Mouse (Mus musculus) stomach, embryonic 16.5 days (tissue): Measurements from ENCODE around the gene Brd3os. TPM values are rescaled to one million over a fixed set of nuclear protein-coding genes. Genes with fewer than 3 reads are reported as not detected.

Source experiments
- ATAC-seq: fragments of 200-750 bp; cut with Nextera tagmentation; 2 replicates; pipeline ENCODE4 v1.8.0; 2017; ENCODE audit warnings: moderate number of reproducible peaks, moderate TSS enrichment; ENCODE audit not compliant: insufficient read depth, low FRiP score
- H3K27ac ChIP-seq: fragments of 300-500 bp; sonication (generic); 2 replicates; pipeline ENCODE4 v1.5.1; 2014; ENCODE audit warnings: low read length
- H3K27me3 ChIP-seq: fragments of 300-500 bp; sonication (generic); 2 replicates; pipeline ENCODE4 v1.6.1; 2014; ENCODE audit warnings: low read length, control low read depth, mixed read lengths; ENCODE audit not compliant: control insufficient read depth, insufficient read depth
- H3K36me3 ChIP-seq: fragments of 300-500 bp; sonication (generic); 2 replicates; pipeline ENCODE4 v1.6.1; 2014; ENCODE audit warnings: low read length; ENCODE audit not compliant: control insufficient read depth, insufficient read depth
- H3K4me1 ChIP-seq: fragments of 300-500 bp; sonication (generic); 2 replicates; pipeline ENCODE4 v1.6.1; 2014; ENCODE audit warnings: low read length, control low read depth, mixed read lengths; ENCODE audit not compliant: control insufficient read depth, insufficient read depth
- H3K4me2 ChIP-seq: fragments of 300-500 bp; sonication (generic); 2 replicates; pipeline ENCODE4 v1.6.1; 2014; ENCODE audit warnings: low read depth, low read length, mixed read lengths
- H3K4me3 ChIP-seq: fragments of 300-500 bp; sonication (generic); replicated peaks from 2 replicates; pipeline ENCODE4 v1.5.1; 2014; ENCODE audit warnings: mild to moderate bottlenecking, low read length
- H3K9ac ChIP-seq: fragments of 300-500 bp; sonication (generic); 2 replicates; pipeline ENCODE4 v1.6.1; 2014; ENCODE audit warnings: low read length
- H3K9me3 ChIP-seq: fragments of 300-500 bp; sonication (generic); replicated peaks from 2 replicates; pipeline ENCODE4 v1.6.1; 2016; ENCODE audit warnings: low read length, control low read depth; ENCODE audit not compliant: control insufficient read depth
- WGBS: fragments of 180-500 bp; shearing (Covaris S2); extraction: QIAGEN DNeasy Blood & Tissue Kit; methylation state at CpG from one replicate; pipeline ENCODE4 v1.1.7; 2014; 5-methylcytosine and 5-hydroxymethylcytosine counted together
- microRNA-seq: library from miRNA; unstranded; fragments of <30 nt; microRNA quantifications from one replicate; pipeline ENCODE4, GENCODE M21; 2016
- polyA plus RNA-seq: library from polyadenylated mRNA; unstranded; fragments of >200 nt; fragmentation: Nextera tagmentation; extraction: Ambion mirVana; gene quantifications from 2 replicates; pipeline ENCODE4 v1.2.1, GENCODE M21; 2015

The Brd3os gene
- polyA plus RNA-seq, 1 experiment from 2014 or later, result 7.7 TPM

DNA sequence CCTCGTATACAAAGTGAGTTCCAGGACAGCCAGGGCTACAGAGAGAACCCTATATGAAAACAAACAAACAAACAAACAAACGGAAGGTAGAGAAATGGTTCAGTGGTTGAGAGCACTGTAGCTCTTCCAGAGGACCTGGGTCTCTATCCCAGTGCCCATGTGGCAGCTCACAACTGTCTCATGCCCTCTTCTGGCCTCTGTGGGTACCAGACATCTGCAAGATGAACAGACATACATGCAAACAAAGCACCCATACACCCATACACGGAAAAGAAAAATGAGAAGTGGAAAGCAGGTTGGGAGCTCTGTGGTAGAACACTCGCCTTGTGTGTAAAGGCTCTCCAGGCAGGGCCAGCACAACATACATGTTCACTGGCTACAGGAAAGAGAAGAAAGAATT lies 38.2 kb downstream of the Brd3os start:
- Histone ChIP-seq H3K4me2 (no peak overlapping the region), H3K4me1 (peaks cover 7% of the 10 kb centered on the region; the same call in 1 of the 2 replicates), H3K27me3 (no peaks in the 10 kb centered on the region), H3K27ac (no peak overlapping the region), H3K4me3 (no peak overlapping the region), H3K9ac (no peak overlapping the region), H3K9me3 (no peaks in the 10 kb centered on the region), H3K36me3 (no peaks in the 10 kb centered on the region)
- WGBS, result 71% methylated on average over 4 of the region's 4 CpGs
- no peak for ATAC-seq

DNA sequence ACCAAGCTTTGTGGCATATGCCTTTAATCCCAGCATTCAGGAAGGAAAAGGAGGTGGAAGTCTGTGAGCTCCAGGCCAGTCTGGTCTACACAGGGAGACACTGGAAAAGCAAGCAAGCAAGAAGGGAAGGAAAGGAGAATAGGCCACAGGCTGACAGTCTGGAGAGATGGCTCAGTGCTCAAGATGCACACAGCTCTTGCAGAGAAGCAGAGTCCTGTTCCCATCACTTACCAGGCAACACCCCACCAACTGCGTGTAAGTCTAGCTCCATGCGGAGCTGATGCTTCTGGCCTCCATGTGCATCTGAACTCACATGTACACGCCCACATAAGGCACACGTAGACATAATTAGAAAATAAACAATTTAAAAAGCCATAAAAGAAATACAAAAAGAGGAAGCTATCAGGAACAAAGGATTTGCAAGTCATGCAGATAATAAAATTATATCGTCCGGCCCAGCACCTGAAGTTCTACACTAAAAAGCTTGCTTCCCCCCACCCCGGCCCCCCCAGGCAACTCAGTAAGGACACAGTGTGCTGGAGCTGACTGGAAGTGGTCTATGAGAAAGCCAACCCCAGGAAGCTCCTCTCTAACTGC lies 40.2 kb downstream of the Brd3os start:
- Histone ChIP-seq H3K9ac (no peak overlapping the region), H3K4me1 (no peaks in the 10 kb centered on the region), H3K27ac (no peak overlapping the region), H3K4me3 (no peak overlapping the region), H3K4me2 (no peak overlapping the region), H3K36me3 (no peaks in the 10 kb centered on the region), H3K9me3 (no peaks in the 10 kb centered on the region), H3K27me3 (no peaks in the 10 kb centered on the region)
- 77% methylated on average over 7 of the region's 7 CpGs for WGBS
- no peak for ATAC-seq

DNA sequence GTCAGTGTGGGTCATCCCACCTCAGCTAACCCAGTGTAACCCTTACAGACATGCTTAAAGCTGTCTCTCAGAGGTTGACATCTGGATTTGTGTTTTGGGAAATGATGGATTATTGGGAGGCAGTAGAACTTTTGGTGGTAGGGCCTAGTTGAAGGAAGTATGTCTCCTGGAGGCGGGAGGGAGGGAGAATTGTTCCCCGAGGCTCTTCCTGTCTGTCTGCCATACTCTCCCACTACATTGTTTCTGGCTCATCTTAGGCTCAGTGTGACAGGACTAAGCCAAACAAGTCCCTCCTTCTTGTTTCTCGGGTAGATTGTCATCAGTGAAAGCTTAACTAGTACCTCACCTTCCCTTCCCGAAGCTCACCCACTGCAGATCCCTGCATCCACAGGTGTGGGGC lies 44.6 kb downstream of the Brd3os start:
- Histone ChIP-seq H3K4me1 (no peaks in the 10 kb centered on the region), H3K9me3 (no peaks in the 10 kb centered on the region), H3K27ac (no peak overlapping the region), H3K4me2 (no peak overlapping the region), H3K36me3 (no peaks in the 10 kb centered on the region), H3K27me3 (no peaks in the 10 kb centered on the region), H3K9ac (no peak overlapping the region), H3K4me3 (no peak overlapping the region)
- no peak for ATAC-seq
- WGBS, result 53% methylated on average over 4 of the region's 4 CpGs

DNA sequence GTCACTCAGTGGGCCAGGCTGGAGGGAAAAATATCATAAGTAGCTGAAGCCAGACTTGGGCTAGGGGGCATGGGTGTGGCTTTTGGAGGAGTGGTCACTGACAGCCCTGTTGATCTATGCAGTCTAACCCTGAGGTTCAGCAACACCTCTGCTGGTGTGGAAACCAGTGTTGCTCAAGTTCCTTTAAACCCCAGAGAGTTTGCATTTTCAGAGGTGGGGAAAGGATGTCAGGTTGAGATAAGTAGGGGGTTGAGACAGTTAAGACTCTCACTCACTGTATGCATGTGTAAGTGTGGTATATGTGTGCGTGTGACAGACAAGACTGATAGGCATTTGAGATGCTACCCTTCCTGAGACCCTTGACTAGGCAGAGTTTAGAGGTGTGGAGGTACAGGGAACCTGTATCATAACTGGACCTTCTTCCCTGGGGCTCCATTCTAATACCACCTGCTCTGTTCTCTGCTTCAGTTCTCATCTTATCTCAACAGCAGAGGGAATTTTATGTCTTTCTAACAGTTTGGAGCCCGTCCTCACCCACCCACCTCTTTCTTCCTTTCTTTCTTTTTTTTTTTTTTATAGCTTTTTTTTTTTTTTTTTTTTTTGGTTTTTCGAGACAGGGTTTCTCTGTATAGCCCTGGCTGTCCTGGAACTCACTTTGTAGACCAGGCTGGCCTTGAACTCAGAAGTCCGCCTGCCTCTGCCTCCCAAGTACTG lies 45.4 kb downstream of the Brd3os start:
- H3K4me2 ChIP-seq, result no peak overlapping the region
- H3K9ac ChIP-seq, result no peak overlapping the region
- no peak overlapping the region for H3K4me3 ChIP-seq
- H3K27me3 ChIP-seq, result no peaks in the 10 kb centered on the region
- H3K4me1 ChIP-seq, result no peaks in the 10 kb centered on the region
- H3K27ac ChIP-seq, result no peak overlapping the region
- ATAC-seq, result no peak
- H3K36me3 ChIP-seq, result no peaks in the 10 kb centered on the region
- WGBS, result 71% methylated on average over 3 of the region's 4 CpGs
- H3K9me3 ChIP-seq, result no peaks in the 10 kb centered on the region

DNA sequence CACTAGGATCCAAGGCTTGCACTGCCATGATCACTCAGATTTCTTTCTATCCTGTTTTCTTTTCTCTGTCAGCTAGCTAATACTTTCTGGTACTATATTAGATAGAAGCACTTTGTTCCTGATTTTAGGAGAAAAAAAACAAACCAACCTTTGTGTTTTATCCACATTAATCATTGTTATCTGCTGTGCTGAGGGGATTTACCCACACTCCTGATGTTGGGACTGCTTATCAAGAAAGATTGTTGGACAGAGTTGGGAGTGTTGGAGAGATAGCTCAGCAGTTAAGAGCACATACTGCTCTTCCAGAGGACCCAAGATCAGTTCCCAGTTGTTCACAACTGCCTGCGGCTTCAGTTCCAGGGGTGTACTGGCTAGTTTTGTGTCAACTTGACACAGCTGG lies 46.2 kb downstream of the Brd3os start:
- ATAC-seq, result no peak
- Histone ChIP-seq H3K4me2 (no peak overlapping the region), H3K4me3 (no peak overlapping the region), H3K4me1 (no peaks in the 10 kb centered on the region), H3K9ac (no peak overlapping the region), H3K36me3 (no peaks in the 10 kb centered on the region), H3K27me3 (no peaks in the 10 kb centered on the region), H3K9me3 (no peaks in the 10 kb centered on the region), H3K27ac (no peak overlapping the region)
- 86% methylated on average over 1 of the region's 1 CpGs for WGBS

DNA sequence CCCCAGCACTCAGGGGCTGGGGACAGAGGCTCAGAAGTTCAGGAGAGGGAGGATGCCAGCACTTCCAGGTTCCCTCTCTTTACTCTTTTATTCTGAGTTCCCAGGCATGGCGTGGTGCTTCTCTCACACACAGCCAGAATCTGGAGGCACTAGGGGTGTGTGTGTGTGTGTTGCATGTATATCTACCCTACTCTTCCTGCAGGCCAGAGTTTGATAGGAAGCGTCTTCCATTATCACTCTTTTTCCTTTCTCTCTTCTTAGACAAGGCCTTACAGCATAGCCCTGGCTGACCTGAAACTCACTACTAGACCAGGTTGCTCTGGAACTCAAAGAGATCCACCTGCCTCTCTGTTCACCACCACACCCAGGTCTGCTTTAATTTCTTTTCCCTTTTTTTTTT lies 48.8 kb downstream of the Brd3os start:
- Histone ChIP-seq H3K36me3 (no peaks in the 10 kb centered on the region), H3K4me3 (no peak overlapping the region), H3K27ac (no peak overlapping the region), H3K9me3 (no peaks in the 10 kb centered on the region; the same call in 1 of the 2 replicates), H3K27me3 (no peaks in the 10 kb centered on the region), H3K4me1 (no peaks in the 10 kb centered on the region), H3K9ac (no peak overlapping the region), H3K4me2 (no peak overlapping the region)
- ATAC-seq, result no peak
- whole genome bisulfite sequencing, result 79% methylated on average over 2 of the region's 2 CpGs

Small RNA genes lying within 50 kb of the gene (microRNA-seq; reads per million reads assigned to microRNA genes)
- gene Gm24049 (not detected), gene Mir7578 (not detected)

Other genes with a start within 250 kb of the Brd3os start
- 18.6 and 19.8 TPM in 2 replicates for gene Sardh, start 194.0 kb upstream of the Brd3os start, polyA plus RNA-seq
- gene Vav2, start 15.3 kb upstream of the Brd3os start, polyA plus RNA-seq, result 6.5 and 6.8 TPM in 2 replicates
- 79.3 and 85.4 TPM in 2 replicates for gene Brd3, start 65.3 kb downstream of the Brd3os start, polyA plus RNA-seq
- 45.6 TPM in 2 replicates for gene Wdr5, start 72.8 kb downstream of the Brd3os start, polyA plus RNA-seq
- gene Rxra, start 234.1 kb downstream of the Brd3os start, polyA plus RNA-seq, result 11.9 and 12.4 TPM in 2 replicates